Comparison of ENCODE assay signal across 13 mouse cellular contexts in genomic region chr8:12928033-12928432, GRCm38 (mm10). TPM values are rescaled to one million over a fixed set of nuclear protein-coding genes. Genes with fewer than 3 reads are reported as not detected.
A peak's percentile ranks its signal among the peaks of the same experiment; 100 is the strongest.
DNase-seq lines count a peak whose midpoint lies in the region; ATAC-seq and TF ChIP-seq lines count a peak whose summit lies in the region.
"Had no signal": no experiment of that assay in that cellular context is flagged by ENCODE, and none has a peak within 500 bp of the region (broad histone marks: within the 10 kb centered on the region; RNA-seq: fewer than 3 reads in every experiment).

No protein-coding gene starts in this region.

- H3K9me3 ChIP-seq in hindbrain, postnatal 0 days (ENCODE audit: low read length) = no peaks in the 10 kb centered on the region
- H3K9me3 ChIP-seq: embryonic facial prominence, embryonic 12.5 days; heart, embryonic 13.5 days; liver, embryonic 12.5 days had no signal

- H3K4me2 ChIP-seq in hindbrain, postnatal 0 days (ENCODE audit: low read depth, low read length) = peak overlapping the region; percentile 30; the same call in 1 of the 2 replicates
- H3K4me2 ChIP-seq: embryonic facial prominence, embryonic 12.5 days; heart, embryonic 13.5 days; liver, embryonic 12.5 days had no signal

- no peak for TF ChIP-seq CTCF in heart, adult 2 months (IDR thresholded peaks at IDR 0.05)
- no peak for TF ChIP-seq CTCF in hindbrain, postnatal 0 days (IDR thresholded peaks at IDR 0.05; ENCODE audit: low read depth)

- peak overlapping the region; percentile 61 for H3K4me3 ChIP-seq in heart, adult 2 months
- no peak overlapping the region for H3K4me3 ChIP-seq in hindbrain, postnatal 0 days (ENCODE audit: low read length)
- H3K4me3 ChIP-seq: embryonic facial prominence, embryonic 12.5 days; heart, embryonic 13.5 days; liver, embryonic 12.5 days had no signal

- WGBS in heart, adult 2 months = 52% methylated on average over 8 of the region's 8 CpGs
- 63% methylated on average over 8 of the region's 8 CpGs for WGBS in hindbrain, postnatal 0 days

- no peaks in the 10 kb centered on the region for H3K36me3 ChIP-seq in heart, adult 2 months (ENCODE audit: control insufficient read depth, insufficient read depth, low read length)
- H3K36me3 ChIP-seq in hindbrain, postnatal 0 days (ENCODE audit: insufficient read depth, low read length) = no peaks in the 10 kb centered on the region
- H3K36me3 ChIP-seq: embryonic facial prominence, embryonic 12.5 days; heart, embryonic 13.5 days; liver, embryonic 12.5 days had no signal

- no peak for TF ChIP-seq EP300 in heart, adult 2 months (IDR thresholded peaks at IDR 0.05; ENCODE audit: insufficient read depth, low read depth, low read length)

- H3K27ac ChIP-seq in heart, adult 2 months = peak overlapping the region; percentile 93
- H3K27ac ChIP-seq in hindbrain, postnatal 0 days = 0 out of 2 replicates have a peak overlapping the region, but pooled peaks have one; percentile 12
- H3K27ac ChIP-seq: embryonic facial prominence, embryonic 12.5 days; heart, embryonic 13.5 days; liver, embryonic 12.5 days had no signal

- H3K4me1 ChIP-seq in heart, adult 2 months (ENCODE audit: control insufficient read depth, insufficient read depth, low read length) = peaks cover 8% of the 10 kb centered on the region
- H3K4me1 ChIP-seq in hindbrain, postnatal 0 days (ENCODE audit: insufficient read depth, low read length) = no peaks in the 10 kb centered on the region
- H3K4me1 ChIP-seq: liver, embryonic 12.5 days had no signal

- no peaks in the 10 kb centered on the region for H3K79me2 ChIP-seq in heart, adult 2 months (replicated peaks; ENCODE audit: control insufficient read depth, insufficient read depth, low read length)

- no peak for ATAC-seq in hindbrain, postnatal 0 days
- ATAC-seq: liver, embryonic 12.5 days had no signal

- no peak for DNase-seq in heart, adult 2 months
- no peak for DNase-seq in heart, adult 11 months
- DNase-seq in layer of hippocampus, adult 9-11 months = peak; percentile 62
- no peak for DNase-seq in layer of hippocampus, postnatal 14 days (ENCODE audit: low spot score in 2 of 2)
- peak; percentile 79 for DNase-seq in cerebellum, adult 11-12 months
- no peak for DNase-seq in hindbrain, postnatal 0 days (ENCODE audit: low spot score)
- no peak for DNase-seq in liver
- no peak for DNase-seq in adrenal gland, postnatal 36 days
- DNase-seq: retina, postnatal 1 day had no signal

- no peaks in the 10 kb centered on the region for H3K27me3 ChIP-seq in heart, adult 2 months (ENCODE audit: control insufficient read depth, insufficient read depth, low read length)
- H3K27me3 ChIP-seq in hindbrain, postnatal 0 days (ENCODE audit: insufficient read depth, low read length) = no peaks in the 10 kb centered on the region
- H3K27me3 ChIP-seq: embryonic facial prominence, embryonic 12.5 days; Patski had no signal

- intact Hi-C loops in heart, adult 2 months (cut with DNase I) = no loop called here

- peak overlapping the region; percentile 72 for H3K9ac ChIP-seq in heart, adult 2 months (ENCODE audit: low read depth, low read length)
- H3K9ac ChIP-seq in hindbrain, postnatal 0 days (replicated peaks; ENCODE audit: low read length) = no peak overlapping the region
- H3K9ac ChIP-seq: embryonic facial prominence, embryonic 12.5 days; heart, embryonic 13.5 days; liver, embryonic 12.5 days had no signal

- no peak for TF ChIP-seq POLR2A in heart, adult 2 months (IDR thresholded peaks at IDR 0.05; ENCODE audit: insufficient read depth, low read depth, low read length)

RNA-seq across cellular contexts. Expression of gene Mcf2l, which starts 54.4 kb away (rescaled TPM):
- 100 to 1,000 TPM in 1 of 2 experiments, 10 to 100 TPM in 1; 58.4 to 104 TPM for total RNA-seq in heart, adult 2 months (2021)
- polyA plus RNA-seq in heart, adult 2 months (2012; rRNA removed) = 30.3 and 40.2 TPM in 2 replicates
- 100 to 1,000 TPM; 242 to 256 TPM for total RNA-seq in layer of hippocampus, postnatal 14 days (2021)
- 298 and 316 TPM in 2 replicates for total RNA-seq in hindbrain, postnatal 0 days (2014; rRNA removed)
- 94.1 and 94.2 TPM in 2 replicates for polyA plus RNA-seq in hindbrain, postnatal 0 days (2015; fragmentation: Nextera tagmentation; extraction: Ambion mirVana)
- 10 to 100 TPM; 13.1 to 36.9 TPM for total RNA-seq in adrenal gland, postnatal 36 days (2021)

Comparison
In these comparisons a context has a peak if more than half of its experiments do, and no peak if none do; other contexts are left out.
1. DNase-seq: peak in layer of hippocampus, adult 9-11 months (single experiment) and cerebellum, adult 11-12 months (single experiment); none in heart, adult 2 months (0 of 2), heart, adult 11 months (single experiment), layer of hippocampus, postnatal 14 days (0 of 2), hindbrain, postnatal 0 days (single experiment), liver (single experiment) and adrenal gland, postnatal 36 days (0 of 2).